Mouse (Mus musculus): Measurements from ENCODE around the gene Usf3.

- TF ChIP-seq POLR2A (IDR thresholded peaks at IDR 0.05; ENCODE audit: borderline replicate concordance, extremely low read depth, insufficient read depth, insufficient read length, poor library complexity, severe bottlenecking) (no peak), CTCF (IDR thresholded peaks at IDR 0.05; ENCODE audit: borderline replicate concordance, extremely low read depth, insufficient read depth, insufficient read length) (no peak)
Observed at GRCm38 (mm10) chr16:44168990-44169389, 4.1 kb upstream of the Usf3 start.
